9 mouse cellular contexts compared by ENCODE assay signal in genomic region chr2:119413819-119414218, GRCm38 (mm10).
DNase-seq lines count a peak whose midpoint lies in the region; ATAC-seq and TF ChIP-seq lines count a peak whose summit lies in the region.
"Had no signal": no experiment of that assay in that cellular context is flagged by ENCODE, and none has a peak within 500 bp of the region (broad histone marks: within the 10 kb centered on the region; RNA-seq: fewer than 3 reads in every experiment).

No protein-coding gene starts in this region.

- no peak overlapping the region for H3K4me3 ChIP-seq in hindbrain, embryonic 14.5 days (replicated peaks; ENCODE audit: low read length)
- no peak overlapping the region for H3K4me3 ChIP-seq in hindbrain, embryonic 10.5 days
- no peak overlapping the region for H3K4me3 ChIP-seq in forebrain, postnatal 0 days (ENCODE audit: low read depth, low read length)
- H3K4me3 ChIP-seq: limb, embryonic 15.5 days had no signal

- H3K4me2 ChIP-seq in hindbrain, embryonic 14.5 days (replicated peaks), result no peak overlapping the region
- H3K4me2 ChIP-seq in forebrain, postnatal 0 days (ENCODE audit: low read depth), result no peak overlapping the region
- H3K4me2 ChIP-seq: limb, embryonic 15.5 days had no signal

- H3K27me3 ChIP-seq in hindbrain, embryonic 14.5 days (ENCODE audit: control insufficient read depth, insufficient read depth, low read length), result no peaks in the 10 kb centered on the region
- H3K27me3 ChIP-seq in hindbrain, embryonic 10.5 days (ENCODE audit: insufficient read depth, poor library complexity, severe bottlenecking), result no peaks in the 10 kb centered on the region
- no peaks in the 10 kb centered on the region for H3K27me3 ChIP-seq in forebrain, postnatal 0 days (ENCODE audit: insufficient read depth, low read length)
- H3K27me3 ChIP-seq: limb, embryonic 15.5 days had no signal

- 57% methylated on average over 1 of the region's 1 CpGs for WGBS in hindbrain, embryonic 14.5 days
- 67% methylated on average over 1 of the region's 1 CpGs for WGBS in hindbrain, embryonic 10.5 days
- 21% methylated on average over 1 of the region's 1 CpGs for WGBS in forebrain, postnatal 0 days

- TF ChIP-seq CTCF in forebrain, postnatal 0 days (IDR thresholded peaks at IDR 0.05; ENCODE audit: low read depth), result peak; percentile 81

- H3K9ac ChIP-seq in hindbrain, embryonic 14.5 days, result no peak overlapping the region
- no peak overlapping the region for H3K9ac ChIP-seq in forebrain, postnatal 0 days
- H3K9ac ChIP-seq: limb, embryonic 15.5 days had no signal

- peak; percentile 69 for DNase-seq in hindbrain, embryonic 14.5 days (ENCODE audit: low spot score)
- no peak for DNase-seq in hindbrain, embryonic 10.5 days (ENCODE audit: low spot score)
- DNase-seq in CD4-positive helper T cell, adult 2 months (ENCODE audit: low read depth, low spot score), result peak; percentile 32
- DNase-seq in adipocyte (ENCODE audit: low spot score), result peak; percentile 81
- DNase-seq in forebrain, postnatal 0 days, result peak; percentile 64
- peak; percentile 33 to 54 for DNase-seq in left cerebral cortex, postnatal 14 days (ENCODE audit: low spot score in 2 of 2)
- DNase-seq in retina, postnatal 7 days (ENCODE audit: low read depth, low spot score), result peak; percentile 35
- no peak for DNase-seq in right cerebral cortex, postnatal 4 days

- ATAC-seq in hindbrain, embryonic 14.5 days (ENCODE audit: low FRiP score), result 0 out of 2 replicates have a peak, but pooled peaks have one; percentile 40
- ATAC-seq in forebrain, postnatal 0 days, result peak; percentile 78

- no peak overlapping the region for H3K27ac ChIP-seq in hindbrain, embryonic 14.5 days
- H3K27ac ChIP-seq in hindbrain, embryonic 10.5 days, result no peak overlapping the region
- H3K27ac ChIP-seq in forebrain, postnatal 0 days (ENCODE audit: low read depth, low read length), result no peak overlapping the region
- H3K27ac ChIP-seq: limb, embryonic 15.5 days had no signal

- H3K9me3 ChIP-seq in hindbrain, embryonic 14.5 days (ENCODE audit: control insufficient read depth, low read length), result no peaks in the 10 kb centered on the region
- H3K9me3 ChIP-seq in hindbrain, embryonic 10.5 days, result no peaks in the 10 kb centered on the region
- no peaks in the 10 kb centered on the region for H3K9me3 ChIP-seq in forebrain, postnatal 0 days (ENCODE audit: low read length)
- H3K9me3 ChIP-seq: limb, embryonic 15.5 days had no signal

- intact Hi-C loops in left cerebral cortex, postnatal 14 days (cut with DNase I), result loop anchor here (5.0 kb wide), 2 partner anchors 77 to 112 kb away; no protein-coding TSS in a partner anchor

- H3K36me3 ChIP-seq in hindbrain, embryonic 14.5 days (replicated peaks; ENCODE audit: control insufficient read depth, insufficient read depth), result peaks cover 73% of the 10 kb centered on the region
- H3K36me3 ChIP-seq in hindbrain, embryonic 10.5 days, result peaks cover 90% of the 10 kb centered on the region
- H3K36me3 ChIP-seq in forebrain, postnatal 0 days (ENCODE audit: insufficient read depth), result peaks cover 48% of the 10 kb centered on the region

- no peaks in the 10 kb centered on the region for H3K4me1 ChIP-seq in hindbrain, embryonic 14.5 days (replicated peaks; ENCODE audit: control insufficient read depth, insufficient read depth, low read length)
- H3K4me1 ChIP-seq in hindbrain, embryonic 10.5 days (replicated peaks), result no peaks in the 10 kb centered on the region
- H3K4me1 ChIP-seq in forebrain, postnatal 0 days (ENCODE audit: insufficient read depth), result no peaks in the 10 kb centered on the region
- H3K4me1 ChIP-seq: limb, embryonic 15.5 days had no signal

Comparison
In these comparisons a context has a peak if more than half of its experiments do, and no peak if none do; other contexts are left out.
1. DNase-seq: peak in hindbrain, embryonic 14.5 days (single experiment), CD4-positive helper T cell, adult 2 months (single experiment), adipocyte (single experiment), forebrain, postnatal 0 days (single experiment), left cerebral cortex, postnatal 14 days (2 of 2) and retina, postnatal 7 days (single experiment); none in hindbrain, embryonic 10.5 days (single experiment) and right cerebral cortex, postnatal 4 days (single experiment).